Mouse (Mus musculus): ENCODE results near the gene Entpd1.

Entpd1 gene

GRCm38 (mm10) chr19:40628950-40629349 is 16.8 kb downstream of the Entpd1 start:
- no peak for DNase-seq (ENCODE audit: low read depth)

DNA sequence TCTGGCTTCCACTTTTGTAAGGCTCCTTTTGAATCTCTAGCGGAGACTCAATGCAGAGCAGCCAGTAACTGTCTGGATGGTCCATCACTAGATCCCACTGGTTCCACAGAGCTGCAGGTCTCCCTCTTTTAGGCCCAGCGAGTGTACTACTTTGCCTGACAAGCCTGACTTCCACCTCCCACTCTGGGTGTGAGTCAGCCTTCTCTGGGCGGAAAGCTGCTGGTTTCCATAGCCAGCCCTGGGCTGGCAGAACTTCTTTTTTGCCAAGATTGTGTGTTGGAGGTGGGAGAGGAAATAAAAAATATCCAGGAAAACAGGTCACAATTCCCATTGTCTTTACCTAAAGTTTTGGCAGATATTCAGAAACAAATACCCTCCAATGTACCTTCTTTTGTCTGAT is 17.9 kb downstream of the Entpd1 start:
- peak; percentile 26 for DNase-seq (ENCODE audit: low read depth)

DNA sequence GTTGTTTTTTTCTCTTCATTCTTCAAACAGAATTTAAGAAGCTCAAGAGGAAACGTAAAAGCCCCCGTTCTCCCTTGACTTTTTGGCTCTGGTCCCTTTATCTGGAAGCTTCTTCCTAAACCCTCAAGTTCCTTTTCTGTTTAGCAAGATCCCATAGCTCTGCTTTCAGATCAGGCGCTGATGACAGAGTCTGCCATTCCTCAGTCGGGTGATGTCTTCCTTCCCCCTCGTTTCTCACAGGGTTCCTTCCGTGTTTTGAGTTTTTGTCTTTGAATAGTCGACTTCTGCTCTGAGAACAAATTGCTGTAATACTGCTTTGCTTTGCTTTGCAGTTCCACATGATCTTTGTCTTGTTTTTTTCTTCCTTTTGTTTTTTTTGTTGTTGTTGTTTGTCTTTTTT is 18.4 kb downstream of the Entpd1 start:
- no peak for DNase-seq (ENCODE audit: low read depth)

- no peak for DNase-seq (ENCODE audit: low read depth)
These were observed 20.0 kb downstream of the Entpd1 start for GRCm38 (mm10) chr19:40632193-40632592.

- DNase-seq (ENCODE audit: low read depth), result no peak
These were observed 20.5 kb downstream of the Entpd1 start for GRCm38 (mm10) chr19:40632668-40633067.

DNA sequence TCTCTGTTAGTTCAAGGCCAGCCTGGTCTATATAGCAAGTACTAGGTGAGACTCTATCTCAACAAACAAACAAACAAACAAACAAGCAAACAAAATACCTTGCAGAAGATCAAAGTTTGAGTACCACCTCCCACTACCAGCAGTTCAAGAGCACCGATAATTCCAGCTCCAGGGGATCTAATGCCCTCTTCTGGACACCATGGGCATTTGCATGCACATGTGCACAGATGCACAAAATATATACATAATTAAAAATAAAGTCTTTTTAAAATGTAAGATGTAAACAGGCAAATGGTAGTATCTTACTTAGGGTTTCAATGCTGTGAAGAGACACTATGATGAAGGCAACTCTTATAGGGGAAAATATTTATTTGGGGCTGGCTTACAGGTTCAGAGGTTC is 21.0 kb downstream of the Entpd1 start:
- DNase-seq (ENCODE audit: low read depth), result no peak

GRCm38 (mm10) chr19:40637091-40637490 is 24.9 kb downstream of the Entpd1 start:
- DNase-seq (ENCODE audit: low read depth), result no peak

- DNase-seq (ENCODE audit: low read depth), result no peak
These were observed 25.4 kb downstream of the Entpd1 start for GRCm38 (mm10) chr19:40637601-40638000.

DNA sequence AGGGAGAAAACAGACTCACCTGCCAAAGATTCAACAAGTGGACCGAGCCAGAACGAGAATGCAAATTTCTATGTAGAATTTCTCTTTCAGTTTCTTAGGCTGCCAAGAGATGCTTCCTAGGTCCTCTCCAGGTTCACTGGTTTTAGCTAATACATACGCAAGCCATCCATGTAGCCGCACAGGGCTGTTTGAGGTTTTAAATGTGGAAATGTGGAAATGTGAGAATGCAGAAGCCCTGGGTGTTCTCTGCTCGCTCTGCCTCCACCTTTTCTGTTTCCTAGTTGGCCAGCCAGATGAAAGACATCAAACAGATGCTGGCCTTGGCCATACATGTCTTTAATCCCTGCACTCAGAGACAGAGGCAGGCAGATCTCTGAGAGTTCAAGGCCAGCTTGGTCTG is 26.4 kb downstream of the Entpd1 start:
- no peak for DNase-seq (ENCODE audit: low read depth)

- DNase-seq (ENCODE audit: low read depth), result no peak
These were observed 27.7 kb downstream of the Entpd1 start for GRCm38 (mm10) chr19:40639729-40640304.

DNA sequence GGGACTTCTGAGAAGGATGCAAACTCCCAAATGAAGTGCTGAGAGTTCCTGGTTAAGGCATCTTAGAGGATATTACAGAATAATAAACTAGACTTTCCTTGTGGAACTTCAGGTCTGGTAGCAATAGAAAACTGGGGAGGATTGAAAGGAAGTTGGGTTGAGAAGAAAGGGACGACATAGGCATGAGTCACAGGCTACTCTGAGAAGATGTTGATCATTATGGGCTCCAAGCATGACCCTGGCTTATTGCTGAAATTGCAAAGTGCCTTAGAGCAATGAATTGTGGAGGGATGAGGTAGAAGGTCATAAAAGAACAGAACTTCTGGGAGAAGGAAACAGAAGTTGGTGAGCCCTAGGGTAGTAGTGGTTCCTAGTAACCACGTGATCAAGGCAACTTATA is 28.6 kb downstream of the Entpd1 start:
- no peak for DNase-seq (ENCODE audit: low read depth)

- DNase-seq (ENCODE audit: low read depth), result no peak
These were observed 31.7 kb downstream of the Entpd1 start for GRCm38 (mm10) chr19:40643846-40644245.

GRCm38 (mm10) chr19:40646379-40646778 is 34.2 kb downstream of the Entpd1 start:
- DNase-seq (ENCODE audit: low read depth), result no peak

GRCm38 (mm10) chr19:40647319-40648158 is 35.4 kb downstream of the Entpd1 start:
- no peak for DNase-seq (ENCODE audit: low read depth)

GRCm38 (mm10) chr19:40650090-40650489 is 37.9 kb downstream of the Entpd1 start:
- DNase-seq (ENCODE audit: low read depth), result no peak

DNA sequence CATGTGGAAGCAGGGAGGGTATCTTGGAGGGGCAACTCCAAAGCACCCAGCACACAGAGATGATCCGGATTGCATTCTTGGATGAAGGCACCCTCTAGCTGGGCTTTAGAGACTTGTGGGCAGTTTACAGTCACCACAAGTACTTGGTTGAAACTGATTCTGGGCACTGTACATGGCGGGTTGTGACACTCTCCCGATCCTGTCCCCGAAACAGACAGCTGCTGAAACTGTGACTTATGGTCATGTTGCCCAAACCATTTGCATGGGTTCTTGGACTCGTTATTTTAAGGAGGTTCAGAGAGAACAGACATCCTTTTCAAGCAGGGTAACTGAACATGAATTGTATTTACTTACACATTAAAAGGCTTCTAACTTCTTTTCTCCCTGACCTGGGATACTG is 44.0 kb downstream of the Entpd1 start:
- DNase-seq (ENCODE audit: low read depth), result no peak

- DNase-seq (ENCODE audit: low read depth), result no peak
These were observed 46.1 kb downstream of the Entpd1 start for GRCm38 (mm10) chr19:40658281-40658680.

GRCm38 (mm10) chr19:40658935-40659334 is 46.8 kb downstream of the Entpd1 start:
- DNase-seq (ENCODE audit: low read depth), result no peak

DNA sequence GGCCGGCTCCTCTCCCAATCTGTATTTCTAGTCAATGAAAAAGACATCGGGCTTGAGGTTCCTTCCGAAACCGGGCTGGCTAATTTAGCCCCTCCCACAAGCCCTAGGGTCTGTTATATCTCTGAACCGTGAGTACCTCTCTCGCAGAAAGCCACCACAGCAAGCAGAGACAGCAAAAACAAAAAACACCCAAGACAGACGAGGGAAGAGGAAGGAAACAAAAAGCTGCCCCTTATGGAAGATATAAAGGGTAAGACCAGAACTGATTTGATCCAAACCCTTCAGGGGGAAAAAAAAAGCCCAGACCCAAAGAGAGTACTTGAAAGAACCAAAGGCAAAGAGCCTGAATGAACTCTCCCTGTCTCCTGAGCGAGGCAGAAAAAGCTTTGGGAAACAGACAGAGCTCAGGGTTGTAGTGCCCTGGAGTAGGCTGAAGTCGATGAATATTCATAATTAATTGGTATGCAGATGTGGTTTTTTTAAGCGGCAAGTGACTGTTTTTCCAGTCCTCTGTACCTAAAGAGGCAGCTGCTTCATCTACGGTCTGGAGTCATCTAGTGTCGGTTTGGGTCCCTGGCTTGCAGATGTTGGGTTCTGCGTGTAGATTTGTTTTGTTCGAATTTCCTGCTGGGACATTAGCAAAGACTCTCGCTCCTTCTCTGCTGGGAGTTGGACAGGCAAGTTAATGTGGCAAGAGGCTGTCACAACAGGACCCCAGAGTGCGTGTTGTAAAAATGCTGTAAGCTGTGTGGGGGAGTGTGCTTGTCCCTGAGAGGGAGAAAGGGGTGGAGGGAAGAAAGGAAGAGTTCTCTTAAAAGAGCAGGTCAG is 47.7 kb downstream of the Entpd1 start:
- no peak for DNase-seq (ENCODE audit: low read depth)

GRCm38 (mm10) chr19:40660510-40660909 is 48.3 kb downstream of the Entpd1 start:
- DNase-seq (ENCODE audit: low read depth), result no peak

DNA sequence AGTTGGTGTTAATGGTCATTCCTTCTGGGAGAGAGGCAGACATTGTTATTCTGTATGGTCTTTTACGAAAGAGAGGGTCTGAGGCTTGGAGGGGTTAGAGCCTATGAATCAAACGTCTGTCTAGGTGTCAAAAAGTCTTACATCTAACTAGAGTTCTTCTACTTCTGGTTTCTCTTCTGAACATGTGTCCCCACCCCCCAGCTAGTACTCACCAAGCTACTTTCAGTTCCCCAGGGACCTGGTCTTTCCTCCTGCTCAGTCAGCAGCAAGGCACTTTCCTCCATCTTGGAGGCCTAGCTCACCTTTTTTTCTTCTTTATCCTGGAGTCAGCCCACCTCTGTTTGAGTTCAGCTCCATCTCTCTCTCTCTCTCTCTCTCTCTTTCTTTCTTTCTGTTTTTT is 48.9 kb downstream of the Entpd1 start:
- DNase-seq (ENCODE audit: low read depth), result no peak

DNA sequence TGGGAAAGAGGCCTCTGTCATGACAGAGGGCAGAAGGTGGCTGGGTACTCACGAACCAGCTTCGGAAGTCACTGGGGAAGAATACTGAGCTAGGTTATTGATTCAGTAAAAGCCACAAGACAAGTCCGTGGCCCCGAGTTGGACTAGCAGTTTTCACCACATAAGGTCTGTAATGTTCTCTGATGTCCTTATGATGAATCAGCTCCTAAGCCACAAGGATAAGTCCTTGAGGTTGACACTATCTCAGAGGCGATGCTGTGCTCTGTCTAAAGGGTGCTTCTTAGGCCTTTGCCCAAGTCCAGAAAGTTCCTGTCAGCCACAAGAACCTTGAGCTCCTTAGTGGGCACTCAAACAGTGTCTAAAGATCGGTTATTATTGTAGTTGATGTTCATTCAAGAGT is 49.7 kb downstream of the Entpd1 start:
- no peak for DNase-seq (ENCODE audit: low read depth)

DNA sequence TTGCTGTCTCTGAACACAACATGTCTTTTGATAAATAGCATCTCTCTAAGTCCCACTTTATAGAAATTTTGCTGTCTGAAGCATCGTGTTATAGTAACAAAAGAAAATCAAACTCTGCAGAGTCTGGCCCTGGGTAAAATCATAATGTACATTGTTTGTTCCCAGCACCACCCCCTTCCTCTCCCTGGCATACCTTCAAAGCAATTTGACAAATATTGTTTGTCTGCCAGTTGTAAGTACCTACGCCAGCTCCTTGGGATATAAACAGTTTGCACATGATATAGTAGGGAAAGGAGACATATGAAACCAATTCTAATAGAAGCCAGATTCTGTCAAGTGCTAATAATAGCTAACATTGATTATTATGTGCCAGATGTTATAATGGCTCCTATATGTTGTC is 50.6 kb downstream of the Entpd1 start:
- no peak for DNase-seq (ENCODE audit: low read depth)

Data from fibroblast of lung, adult 2 months (primary cell).